Mouse (Mus musculus) kidney, adult 2 months (tissue): ENCODE results near the gene Aurka.

ENCODE experiments used
- CTCF ChIP-seq: fragments of 200-500 bp; conservative IDR thresholded peaks from 2 replicates; pipeline ENCODE4 v1.5.1; 2011; ENCODE audit warnings: low read depth, mild to moderate bottlenecking, control low read depth, low read length, moderate library complexity, mixed read lengths; ENCODE audit not compliant: insufficient read depth, insufficient read length
- POLR2A ChIP-seq: fragments of 200-500 bp; IDR thresholded peaks from one replicate; pipeline ENCODE4 v1.6.1; 2011; ENCODE audit warnings: low read depth, low read length, control low read depth

DNA sequence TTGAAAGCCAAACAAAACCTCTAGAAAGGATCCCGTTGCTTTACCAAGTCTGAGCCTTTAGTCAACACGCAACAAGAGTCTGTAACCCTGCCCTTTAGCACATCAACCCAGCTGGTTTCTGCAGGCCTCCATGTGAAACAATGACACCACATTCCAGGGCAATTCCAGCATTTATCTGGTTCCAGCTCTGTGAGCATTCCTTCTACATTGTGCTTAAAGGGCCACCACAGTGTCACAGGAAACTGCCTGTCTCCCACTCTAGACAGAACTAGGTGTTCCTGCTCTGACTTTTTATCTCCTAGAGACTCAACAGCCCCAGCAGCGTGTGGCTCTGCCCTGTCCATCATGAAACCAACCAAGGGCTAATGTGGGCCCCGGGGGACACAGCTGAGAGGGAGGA lies 42.9 kb upstream of the Aurka start:
- no peak for TF ChIP-seq CTCF
- no peak for TF ChIP-seq POLR2A
